Mouse (Mus musculus) megakaryocyte-erythroid progenitor cell, adult 5 weeks (primary cell): ENCODE data around the gene Csrp1. TPM values are rescaled to one million over a fixed set of nuclear protein-coding genes. Genes with fewer than 3 reads are reported as not detected.

Source experiments
- polyA plus RNA-seq: library from polyadenylated mRNA; stranded (reverse); fragments of >175 nt; gene quantifications from 2 replicates; pipeline ENCODE4 v1.2.3, GENCODE M21; 2012

The Csrp1 gene
- 90.5 and 110 TPM in 2 replicates for polyA plus RNA-seq

GRCm38 (mm10) chr1:135719983-135720382, at the start of gene Csrp1:
Gene Csrp1, plus strand, starts transcription at chr1:135720061.

DNA sequence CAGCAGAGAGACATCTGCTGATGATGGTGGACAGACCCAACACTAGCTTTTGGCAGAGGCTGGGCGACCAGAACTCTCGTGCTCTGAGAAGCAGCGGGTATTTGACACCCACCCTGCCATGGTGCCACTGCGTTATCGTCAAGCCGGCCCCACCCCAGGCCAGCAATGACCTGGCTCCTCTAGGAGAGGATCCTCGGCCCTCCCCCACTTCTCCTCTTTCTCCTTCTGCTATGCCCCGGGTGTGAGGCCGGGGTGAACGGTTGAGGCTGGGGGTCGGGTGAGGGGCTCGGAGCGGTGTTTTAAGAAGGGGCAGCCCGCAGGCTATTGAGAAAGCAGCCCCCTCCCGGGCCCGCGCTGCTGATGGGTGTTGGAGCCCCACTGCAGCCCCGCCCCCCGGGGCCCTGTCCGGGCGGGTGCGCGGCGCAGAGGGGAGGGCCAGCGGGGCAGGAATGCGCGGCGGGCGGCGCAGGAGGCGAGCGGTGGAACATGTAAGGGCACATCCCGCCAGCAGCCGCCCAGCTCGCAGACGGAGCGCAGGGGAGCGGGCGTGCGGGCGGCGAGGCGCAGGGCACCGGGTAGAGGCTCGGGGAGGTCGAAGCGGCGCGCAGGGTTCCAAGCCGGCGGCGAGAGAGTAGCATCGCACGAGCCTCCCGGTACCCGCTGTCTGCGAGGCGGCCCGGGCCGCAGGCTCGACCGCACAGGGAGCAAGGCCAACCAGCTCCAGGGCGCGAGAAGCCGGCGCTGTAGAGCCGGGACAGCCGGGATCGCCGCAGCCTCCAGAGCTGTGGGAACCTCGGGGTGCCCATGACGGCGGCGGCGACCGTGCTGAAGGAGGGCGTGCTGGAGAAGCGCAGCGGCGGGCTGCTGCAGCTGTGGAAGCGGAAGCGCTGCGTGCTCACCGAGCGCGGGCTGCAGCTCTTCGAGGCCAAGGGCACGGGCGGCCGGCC, 46.1 kb downstream of the Csrp1 start, which contains the start of gene Phlda3:
Gene Phlda3 (plus strand): TSS at position 475 of the 947 bp plus-strand sequence.

GRCm38 (mm10) chr1:135778780-135779535, 59.1 kb downstream of the Csrp1 start, which contains the start of gene Tnni1:
Gene Tnni1, plus strand, starts transcription at chr1:135779434.

Other genes starting within 250 kb of the Csrp1 start
- 8.8 and 10.4 TPM in 2 replicates for gene Nav1, start 112.8 kb upstream of the Csrp1 start, polyA plus RNA-seq
- gene Phlda3, start 46.1 kb downstream of the Csrp1 start, polyA plus RNA-seq: 2.9 and 3.8 TPM in 2 replicates
- gene Tnni1, start 59.4 kb downstream of the Csrp1 start, polyA plus RNA-seq: 0.30 and 0.36 TPM in 2 replicates
- 0.02 and 0.09 TPM in 2 replicates for gene Lad1, start 98.5 kb downstream of the Csrp1 start, polyA plus RNA-seq
- gene Tnnt2, start 116.3 kb downstream of the Csrp1 start, polyA plus RNA-seq: not detected in 2 replicates
- not detected in 2 replicates for gene Pkp1, start 199.1 kb downstream of the Csrp1 start, polyA plus RNA-seq